13 mouse cellular contexts compared by ENCODE assay signal in genomic region chr3:68513340-68514119, GRCm38 (mm10).
DNase-seq lines count a peak whose midpoint lies in the region; ATAC-seq and TF ChIP-seq lines count a peak whose summit lies in the region.
"Had no signal": no experiment of that assay in that cellular context is flagged by ENCODE, and none has a peak within 500 bp of the region (broad histone marks: within the 10 kb centered on the region; RNA-seq: fewer than 3 reads in every experiment).

No protein-coding gene starts in this region.

- DNase-seq in liver, adult 2 months (ENCODE audit: extremely low read depth, low read depth, low spot score), result peak; percentile 46
- DNase-seq in liver, embryonic 11.5 days (ENCODE audit: low spot score), result no peak
- DNase-seq in kidney, postnatal 14 days, result peak; percentile 52
- DNase-seq in spleen, postnatal 14 days (ENCODE audit: low spot score in 2 of 2), result no peak
- DNase-seq in testis, postnatal 14 days (ENCODE audit: low spot score), result no peak
- DNase-seq: cerebellum, adult 11 months; liver, embryonic 13.5 days; right cerebral cortex, postnatal 25 days; thymus, postnatal 36 days had no signal

- no peak overlapping the region for H3K27ac ChIP-seq in liver, adult 2 months (replicated peaks; ENCODE audit: insufficient read depth, low read depth, low read length)
- H3K27ac ChIP-seq in liver, embryonic 11.5 days (ENCODE audit: low read depth, low read length), result no peak overlapping the region
- peak overlapping the region; percentile 45; the same call in 1 of the 2 replicates for H3K27ac ChIP-seq in hindbrain, embryonic 12.5 days
- H3K27ac ChIP-seq in stomach, embryonic 14.5 days (ENCODE audit: low read length), result no peak overlapping the region
- no peak overlapping the region for H3K27ac ChIP-seq in heart, embryonic 12.5 days (ENCODE audit: poor library complexity, severe bottlenecking)
- H3K27ac ChIP-seq: liver, embryonic 13.5 days had no signal

- WGBS in liver, adult 2 months, result 25% methylated on average over 7 of the region's 7 CpGs
- 59% methylated on average over 7 of the region's 7 CpGs for WGBS in liver, embryonic 11.5 days
- WGBS in hindbrain, embryonic 12.5 days, result 42% methylated on average over 7 of the region's 7 CpGs
- 28% methylated on average over 7 of the region's 7 CpGs for WGBS in stomach, embryonic 14.5 days
- WGBS in heart, embryonic 12.5 days, result 58% methylated on average over 7 of the region's 7 CpGs

- H3K79me2 ChIP-seq in liver, adult 2 months (ENCODE audit: control insufficient read depth, insufficient read depth, low read length), result no peaks in the 10 kb centered on the region

- H3K36me3 ChIP-seq in liver, adult 2 months (ENCODE audit: control insufficient read depth, insufficient read depth, low read length), result no peaks in the 10 kb centered on the region
- H3K36me3 ChIP-seq in liver, embryonic 11.5 days (ENCODE audit: control insufficient read depth, insufficient read depth, low read length), result no peaks in the 10 kb centered on the region
- no peaks in the 10 kb centered on the region for H3K36me3 ChIP-seq in hindbrain, embryonic 12.5 days
- no peaks in the 10 kb centered on the region for H3K36me3 ChIP-seq in stomach, embryonic 14.5 days (ENCODE audit: control insufficient read depth, insufficient read depth, low read length)
- H3K36me3 ChIP-seq in heart, embryonic 12.5 days, result peaks cover 12% of the 10 kb centered on the region; the same call in 1 of the 2 replicates
- H3K36me3 ChIP-seq: liver, embryonic 13.5 days had no signal

- no peak for TF ChIP-seq CTCF in liver, adult 2 months (IDR thresholded peaks at IDR 0.05; ENCODE audit: low read depth, low read length)

- H3K27me3 ChIP-seq in liver, adult 2 months (ENCODE audit: control insufficient read depth, insufficient read depth, low read length), result no peaks in the 10 kb centered on the region
- no peaks in the 10 kb centered on the region for H3K27me3 ChIP-seq in liver, embryonic 11.5 days (replicated peaks; ENCODE audit: control insufficient read depth, insufficient read depth, low read length)
- H3K27me3 ChIP-seq in hindbrain, embryonic 12.5 days, result no peaks in the 10 kb centered on the region
- no peaks in the 10 kb centered on the region for H3K27me3 ChIP-seq in stomach, embryonic 14.5 days (ENCODE audit: control insufficient read depth, insufficient read depth, low read length)
- H3K27me3 ChIP-seq in heart, embryonic 12.5 days (replicated peaks), result no peaks in the 10 kb centered on the region
- H3K27me3 ChIP-seq: CH12.LX; liver, embryonic 13.5 days had no signal

- H3K9ac ChIP-seq in liver, adult 2 months (ENCODE audit: low read depth, low read length), result no peak overlapping the region
- no peak overlapping the region for H3K9ac ChIP-seq in liver, embryonic 11.5 days (ENCODE audit: low read depth, low read length)
- no peak overlapping the region for H3K9ac ChIP-seq in hindbrain, embryonic 12.5 days
- H3K9ac ChIP-seq in stomach, embryonic 14.5 days (replicated peaks; ENCODE audit: low read depth, low read length), result no peak overlapping the region
- H3K9ac ChIP-seq in heart, embryonic 12.5 days, result no peak overlapping the region
- H3K9ac ChIP-seq: liver, embryonic 13.5 days had no signal

- no peaks in the 10 kb centered on the region for H3K9me3 ChIP-seq in liver, embryonic 11.5 days (ENCODE audit: control insufficient read depth, low read length)
- no peaks in the 10 kb centered on the region for H3K9me3 ChIP-seq in hindbrain, embryonic 12.5 days (replicated peaks)
- no peaks in the 10 kb centered on the region for H3K9me3 ChIP-seq in stomach, embryonic 14.5 days (ENCODE audit: control insufficient read depth, low read depth, low read length)
- H3K9me3 ChIP-seq in heart, embryonic 12.5 days (replicated peaks), result no peaks in the 10 kb centered on the region
- H3K9me3 ChIP-seq: liver, embryonic 13.5 days had no signal

- no peak overlapping the region for H3K4me3 ChIP-seq in liver, adult 2 months (ENCODE audit: insufficient read depth, low read depth, low read length)
- H3K4me3 ChIP-seq in liver, embryonic 11.5 days (ENCODE audit: low read depth, low read length), result no peak overlapping the region
- H3K4me3 ChIP-seq in hindbrain, embryonic 12.5 days, result no peak overlapping the region
- H3K4me3 ChIP-seq in stomach, embryonic 14.5 days (ENCODE audit: low read depth, low read length), result no peak overlapping the region
- no peak overlapping the region for H3K4me3 ChIP-seq in heart, embryonic 12.5 days
- H3K4me3 ChIP-seq: liver, embryonic 13.5 days had no signal

- no peak for TF ChIP-seq POLR2A in liver, adult 2 months (IDR thresholded peaks at IDR 0.05; ENCODE audit: extremely low read depth, insufficient read depth, low read length)

- H3K4me2 ChIP-seq in liver, embryonic 11.5 days, result no peak overlapping the region
- H3K4me2 ChIP-seq in hindbrain, embryonic 12.5 days (replicated peaks), result no peak overlapping the region; the same call in 1 of the 2 replicates
- H3K4me2 ChIP-seq in stomach, embryonic 14.5 days (replicated peaks; ENCODE audit: low read depth, low read length), result no peak overlapping the region
- no peak overlapping the region for H3K4me2 ChIP-seq in heart, embryonic 12.5 days
- H3K4me2 ChIP-seq: liver, embryonic 13.5 days had no signal

- ATAC-seq in liver, embryonic 11.5 days (replicated peaks; ENCODE audit: low FRiP score), result no peak
- ATAC-seq in hindbrain, embryonic 12.5 days (ENCODE audit: low FRiP score), result peak; percentile 85
- ATAC-seq in stomach, embryonic 14.5 days (ENCODE audit: insufficient number of reproducible peaks, insufficient read depth, low FRiP score, low read depth), result 0 out of 2 replicates have a peak, but pooled peaks have one; percentile 46
- ATAC-seq in heart, embryonic 12.5 days (ENCODE audit: insufficient number of reproducible peaks, low FRiP score), result no peak

- peaks cover 14% of the 10 kb centered on the region for H3K4me1 ChIP-seq in liver, adult 2 months (ENCODE audit: control insufficient read depth, insufficient read depth, low read length)
- peaks cover 20% of the 10 kb centered on the region for H3K4me1 ChIP-seq in liver, embryonic 11.5 days (replicated peaks; ENCODE audit: control insufficient read depth, insufficient read depth, low read length)
- H3K4me1 ChIP-seq in hindbrain, embryonic 12.5 days, result peaks cover 11% of the 10 kb centered on the region
- H3K4me1 ChIP-seq in stomach, embryonic 14.5 days (ENCODE audit: control insufficient read depth, insufficient read depth, low read length), result 0 out of 2 replicates have a peak, but pooled peaks cover 3% of the 10 kb centered on the region
- peaks cover 54% of the 10 kb centered on the region for H3K4me1 ChIP-seq in heart, embryonic 12.5 days (replicated peaks)

Comparison
In these comparisons a context has a peak if more than half of its experiments do, and no peak if none do; other contexts are left out.
1. DNase-seq: peak in liver, adult 2 months (single experiment) and kidney, postnatal 14 days (single experiment); none in liver, embryonic 11.5 days (single experiment), spleen, postnatal 14 days (0 of 2) and testis, postnatal 14 days (single experiment).
2. ATAC-seq: peak in hindbrain, embryonic 12.5 days (single experiment) and stomach, embryonic 14.5 days (single experiment); none in liver, embryonic 11.5 days (single experiment) and heart, embryonic 12.5 days (single experiment).